Mouse (Mus musculus) testis, adult 2 months (tissue): ENCODE results near the gene Cnn1. TPM values are rescaled to one million over a fixed set of nuclear protein-coding genes. Genes with fewer than 3 reads are reported as not detected.

Experiments used
- H3K27ac ChIP-seq: fragments of 200-500 bp; 2 replicates; pipeline ENCODE4 v1.5.1; 2012; ENCODE audit warnings: low read depth, low read length; ENCODE audit not compliant: control insufficient read depth, insufficient read depth
- H3K27me3 ChIP-seq: fragments of 200-500 bp; 2 replicates; pipeline ENCODE4 v1.6.1; 2012; ENCODE audit warnings: mild to moderate bottlenecking, low read length, moderate library complexity; ENCODE audit not compliant: control insufficient read depth, insufficient read depth
- H3K36me3 ChIP-seq: fragments of 200-500 bp; 2 replicates; pipeline ENCODE4 v1.6.1; 2012; ENCODE audit warnings: mild to moderate bottlenecking, low read length; ENCODE audit not compliant: control insufficient read depth, insufficient read depth
- H3K4me1 ChIP-seq: fragments of 200-500 bp; 2 replicates; pipeline ENCODE4 v1.6.1; 2012; ENCODE audit warnings: low read length; ENCODE audit not compliant: control insufficient read depth, insufficient read depth
- H3K4me3 ChIP-seq: fragments of 200-500 bp; 2 replicates; pipeline ENCODE4 v1.5.1; 2012; ENCODE audit warnings: low read depth, mild to moderate bottlenecking, low read length, moderate library complexity, mixed read lengths; ENCODE audit not compliant: control insufficient read depth
- CTCF ChIP-seq: fragments of 200-500 bp; IDR thresholded peaks from 2 replicates; pipeline ENCODE4 v1.5.1; 2012; ENCODE audit warnings: low read depth, mild to moderate bottlenecking, inconsistent platforms, low read length, moderate library complexity; ENCODE audit not compliant: control insufficient read depth, insufficient read depth, insufficient replicate concordance
- POLR2A ChIP-seq: fragments of 200-500 bp; IDR thresholded peaks from 2 replicates; pipeline ENCODE4 v1.6.1; 2012; ENCODE audit warnings: low read depth, mild to moderate bottlenecking, inconsistent platforms, low read length, moderate library complexity; ENCODE audit not compliant: control insufficient read depth
- polyA plus RNA-seq: library from polyadenylated mRNA; depleted of rRNA; stranded (reverse); fragments of >200 nt; gene quantifications from 2 replicates; pipeline ENCODE4 v1.2.3, GENCODE M21; 2012

The Cnn1 gene
- polyA plus RNA-seq, 1 experiment: 5.8 TPM

- peaks cover 2% of the 10 kb centered on the region; the same call in 1 of the 2 replicates for H3K27me3 ChIP-seq
- TF ChIP-seq POLR2A (no peak), CTCF (peak; percentile 64; the same call in 1 of the 2 replicates)
- H3K36me3 ChIP-seq: no peaks in the 10 kb centered on the region; the same call in 1 of the 2 replicates
- H3K27ac ChIP-seq: no peak overlapping the region
- peaks cover 32% of the 10 kb centered on the region for H3K4me1 ChIP-seq
- H3K4me3 ChIP-seq: no peak overlapping the region; the same call in 1 of the 2 replicates
Observed at GRCm38 (mm10) chr9:22054411-22055076, 44.5 kb upstream of the Cnn1 start.

GRCm38 (mm10) chr9:22055713-22056112 is 43.3 kb upstream of the Cnn1 start:
- no peak for TF ChIP-seq CTCF
- no peak for TF ChIP-seq POLR2A
- Histone ChIP-seq H3K36me3 (no peaks in the 10 kb centered on the region; the same call in 1 of the 2 replicates), H3K4me3 (no peak overlapping the region), H3K27ac (no peak overlapping the region), H3K27me3 (peaks cover 2% of the 10 kb centered on the region; the same call in 1 of the 2 replicates), H3K4me1 (peaks cover 21% of the 10 kb centered on the region)

- H3K27ac ChIP-seq: no peak overlapping the region
- peaks cover 2% of the 10 kb centered on the region; the same call in 1 of the 2 replicates for H3K36me3 ChIP-seq
- peaks cover under 1% of the 10 kb centered on the region; the same call in 1 of the 2 replicates for H3K27me3 ChIP-seq
- TF ChIP-seq CTCF (no peak), POLR2A (no peak)
- no peak overlapping the region for H3K4me3 ChIP-seq
- peaks cover 17% of the 10 kb centered on the region for H3K4me1 ChIP-seq
Observed at GRCm38 (mm10) chr9:22056303-22056910, 42.6 kb upstream of the Cnn1 start.

- Histone ChIP-seq H3K27ac (no peak overlapping the region), H3K4me1 (peaks cover 15% of the 10 kb centered on the region), H3K27me3 (no peaks in the 10 kb centered on the region), H3K4me3 (no peak overlapping the region), H3K36me3 (peaks cover 3% of the 10 kb centered on the region)
- TF ChIP-seq CTCF: no peak
- no peak for TF ChIP-seq POLR2A
Observed at GRCm38 (mm10) chr9:22057031-22057517, 41.9 kb upstream of the Cnn1 start.

- peaks cover 15% of the 10 kb centered on the region for H3K4me1 ChIP-seq
- H3K4me3 ChIP-seq: no peak overlapping the region
- TF ChIP-seq POLR2A (no peak), CTCF (no peak)
- no peak overlapping the region for H3K27ac ChIP-seq
- no peaks in the 10 kb centered on the region for H3K27me3 ChIP-seq
- peaks cover 3% of the 10 kb centered on the region for H3K36me3 ChIP-seq
Observed at GRCm38 (mm10) chr9:22058011-22058424, 41.0 kb upstream of the Cnn1 start.

DNA sequence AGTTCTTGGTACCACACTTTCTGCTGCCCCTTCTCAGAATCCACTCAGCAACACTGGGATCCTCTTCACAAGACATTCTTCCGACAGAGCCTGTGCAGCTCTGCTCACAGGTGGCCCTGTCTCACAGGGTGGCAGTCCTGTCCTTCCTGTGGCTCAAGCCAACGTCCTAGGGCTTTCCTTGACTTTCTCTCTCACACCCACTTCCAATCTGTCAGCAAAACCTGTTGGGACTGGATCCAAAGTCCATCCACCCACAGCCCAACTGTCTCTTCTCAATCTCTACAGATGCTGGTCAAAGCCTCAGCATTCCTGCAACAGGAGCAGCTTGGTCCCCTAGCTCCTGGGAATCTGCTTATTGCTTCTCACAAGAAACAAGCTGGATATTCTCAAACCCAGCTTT is 37.7 kb upstream of the Cnn1 start:
- TF ChIP-seq POLR2A (no peak), CTCF (no peak)
- H3K27ac ChIP-seq: no peak overlapping the region
- no peak overlapping the region for H3K4me3 ChIP-seq
- no peaks in the 10 kb centered on the region for H3K4me1 ChIP-seq
- H3K27me3 ChIP-seq: no peaks in the 10 kb centered on the region
- H3K36me3 ChIP-seq: peaks cover 8% of the 10 kb centered on the region

GRCm38 (mm10) chr9:22064341-22064740 is 34.7 kb upstream of the Cnn1 start:
- Histone ChIP-seq H3K4me1 (no peaks in the 10 kb centered on the region), H3K27ac (no peak overlapping the region), H3K36me3 (peaks cover 8% of the 10 kb centered on the region), H3K4me3 (no peak overlapping the region), H3K27me3 (no peaks in the 10 kb centered on the region)
- no peak for TF ChIP-seq POLR2A
- no peak for TF ChIP-seq CTCF
